Mouse (Mus musculus): Measurements from ENCODE around the gene A530084C06Rik.

A530084C06Rik gene

DNA sequence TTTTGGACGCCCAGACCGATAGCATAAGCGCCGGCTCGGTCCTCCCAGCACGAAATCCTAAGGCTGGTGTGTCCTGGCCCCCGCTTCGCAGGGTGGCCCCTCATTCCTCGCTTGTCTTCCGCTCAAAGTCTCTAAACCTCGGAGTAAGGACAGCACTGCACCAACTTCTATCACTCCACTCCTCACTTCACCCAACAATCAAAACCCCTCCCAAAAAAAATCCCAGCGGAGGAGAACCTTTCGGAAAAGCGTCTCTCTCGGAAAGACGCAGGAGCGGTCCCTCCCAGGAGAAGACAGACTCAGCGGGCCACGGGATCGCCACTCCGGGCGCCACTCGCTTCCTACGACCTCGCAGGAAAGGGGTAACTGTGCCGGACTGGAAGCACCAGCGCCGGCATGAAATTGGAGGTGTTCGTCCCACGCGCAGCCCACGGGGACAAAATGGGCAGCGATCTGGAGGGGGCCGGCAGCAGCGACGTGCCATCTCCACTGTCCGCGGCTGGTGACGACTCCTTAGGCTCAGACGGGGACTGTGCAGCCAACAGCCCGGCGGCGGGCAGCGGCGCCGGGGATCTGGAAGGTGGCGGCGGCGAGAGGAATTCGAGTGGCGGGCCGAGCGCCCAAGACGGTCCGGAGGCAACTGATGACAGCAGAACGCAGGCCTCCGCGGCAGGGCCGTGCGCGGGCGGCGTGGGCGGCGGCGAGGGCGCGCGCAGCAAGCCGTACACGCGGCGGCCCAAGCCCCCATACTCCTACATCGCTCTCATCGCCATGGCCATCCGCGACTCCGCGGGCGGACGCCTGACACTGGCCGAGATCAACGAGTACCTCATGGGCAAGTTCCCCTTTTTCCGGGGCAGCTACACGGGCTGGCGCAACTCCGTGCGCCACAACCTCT is at the start of gene A530084C06Rik:
A530084C06Rik (minus strand) TSS at position 813 of the 898 bp plus-strand sequence.
- in situ Hi-C loops (cut with MboI, MseI) = loop anchor here in 1 of 2 experiments (25.0 kb wide), 1 partner anchor 821 kb away; the partner anchor contains the start of gene Irf4

DNA sequence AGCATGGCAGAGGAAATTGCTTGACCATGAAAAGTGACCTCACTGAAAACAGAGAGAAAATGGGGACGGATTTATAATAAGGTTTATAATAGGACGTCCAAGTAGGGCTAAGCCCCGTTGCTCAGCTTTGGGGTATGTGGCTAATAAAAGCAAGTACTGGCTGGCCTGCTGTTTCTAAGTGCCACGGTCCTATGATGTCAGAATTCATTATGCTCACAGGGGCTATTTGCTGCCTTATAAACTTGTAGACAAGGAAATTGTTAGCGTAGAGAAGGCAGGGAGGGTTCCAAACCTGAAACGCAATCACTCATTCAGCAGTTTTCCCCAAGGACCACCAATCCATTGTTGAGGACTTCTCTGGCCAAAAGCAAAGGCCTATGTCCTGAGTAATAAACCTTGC is 44.8 kb upstream of the A530084C06Rik start:
- in situ Hi-C loops (cut with MboI, MseI) = no loop called here

DNA sequence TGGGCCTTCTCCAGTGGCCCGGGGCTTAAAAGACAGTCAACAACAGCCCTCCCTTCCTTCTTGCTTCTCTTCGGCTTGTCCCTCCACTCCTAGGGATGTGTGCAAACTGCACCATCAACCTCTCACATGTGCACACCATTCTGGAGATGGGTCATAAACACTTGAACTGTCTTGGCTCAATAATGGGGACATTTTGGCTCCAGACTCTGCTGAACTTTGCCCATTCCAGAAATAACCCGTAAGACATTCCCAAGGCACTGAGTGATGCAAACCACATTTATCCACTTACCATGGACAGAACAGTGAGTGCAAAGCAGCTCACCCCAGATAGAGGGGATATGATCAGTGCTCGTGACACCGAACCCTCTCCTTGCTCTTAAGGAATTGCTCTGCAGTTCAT is 40.4 kb upstream of the A530084C06Rik start:
- in situ Hi-C loops (cut with MboI, MseI) = no loop called here

- in situ Hi-C loops (cut with MboI, MseI) = no loop called here
Observed at GRCm38 (mm10) chr13:31587341-31587740, 28.2 kb upstream of the A530084C06Rik start.

DNA sequence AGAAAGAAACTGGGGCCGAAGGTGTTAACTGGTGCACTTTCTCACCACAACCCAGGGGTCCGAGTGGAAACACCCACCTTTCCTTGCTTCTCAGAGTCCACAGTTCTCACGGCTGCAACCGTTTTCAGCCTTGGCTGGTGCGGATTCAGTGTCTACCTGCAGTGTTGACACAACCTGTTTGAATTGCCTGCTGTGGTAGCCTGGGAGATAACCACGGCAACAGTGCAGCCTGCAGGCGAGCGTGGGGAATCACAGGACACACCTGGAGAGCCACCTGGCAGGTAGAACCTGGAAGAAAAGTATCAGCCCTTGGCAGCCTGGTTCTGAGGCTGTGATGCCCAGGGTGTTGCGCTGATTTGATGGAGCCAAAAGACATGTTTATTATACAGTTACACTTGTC is 20.7 kb upstream of the A530084C06Rik start:
- in situ Hi-C loops (cut with MboI, MseI) = no loop called here

GRCm38 (mm10) chr13:31578389-31578788 is 19.3 kb upstream of the A530084C06Rik start:
- in situ Hi-C loops (cut with MboI, MseI) = no loop called here

- in situ Hi-C loops (cut with MboI, MseI) = no loop called here
Observed at GRCm38 (mm10) chr13:31577576-31577975, 18.4 kb upstream of the A530084C06Rik start.

GRCm38 (mm10) chr13:31576696-31577095 is 17.6 kb upstream of the A530084C06Rik start:
- in situ Hi-C loops (cut with MboI, MseI) = no loop called here

- in situ Hi-C loops (cut with MboI, MseI) = loop anchor here in 1 of 2 experiments (5.0 to 25.0 kb wide), 2 partner anchors 33 to 837 kb away; partner anchors contain the start of gene Irf4
Observed at GRCm38 (mm10) chr13:31574627-31575026, 15.5 kb upstream of the A530084C06Rik start.

DNA sequence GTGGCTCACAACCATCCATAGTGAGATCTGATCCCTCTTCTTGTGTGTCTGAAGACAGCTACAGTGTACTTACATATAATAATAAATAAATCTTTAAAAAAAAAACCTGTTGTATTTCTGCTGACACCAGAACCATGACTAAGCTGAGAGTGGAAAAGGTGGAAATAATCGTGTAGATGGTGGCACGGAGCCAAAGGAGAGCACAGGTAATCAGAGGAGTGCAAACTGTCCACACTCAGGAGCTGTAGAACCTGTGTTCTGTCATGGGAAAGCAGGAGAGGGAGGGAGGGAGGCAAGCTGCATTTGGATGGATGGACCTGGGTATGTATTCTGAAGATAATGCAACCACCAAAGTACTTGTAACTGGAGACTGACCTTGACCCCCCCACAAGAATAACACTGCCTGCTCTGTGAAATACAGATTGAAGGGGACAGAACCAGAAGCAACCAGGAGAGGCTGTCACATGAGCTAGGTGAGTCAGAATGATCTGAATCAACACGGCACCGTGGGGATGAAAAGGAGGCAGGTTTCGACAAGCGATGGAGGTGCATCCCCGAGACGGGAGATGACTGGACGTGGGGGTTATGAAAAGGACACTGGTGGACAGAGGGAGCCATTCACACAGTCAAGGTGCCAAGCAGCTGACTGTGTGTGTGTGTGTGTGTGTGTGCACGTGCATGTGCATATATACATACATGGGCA is 13.8 kb upstream of the A530084C06Rik start:
- in situ Hi-C loops (cut with MboI, MseI) = loop anchor here in 1 of 2 experiments (5.0 to 25.0 kb wide), 2 partner anchors 34 to 836 kb away; partner anchors contain the start of gene Irf4

DNA sequence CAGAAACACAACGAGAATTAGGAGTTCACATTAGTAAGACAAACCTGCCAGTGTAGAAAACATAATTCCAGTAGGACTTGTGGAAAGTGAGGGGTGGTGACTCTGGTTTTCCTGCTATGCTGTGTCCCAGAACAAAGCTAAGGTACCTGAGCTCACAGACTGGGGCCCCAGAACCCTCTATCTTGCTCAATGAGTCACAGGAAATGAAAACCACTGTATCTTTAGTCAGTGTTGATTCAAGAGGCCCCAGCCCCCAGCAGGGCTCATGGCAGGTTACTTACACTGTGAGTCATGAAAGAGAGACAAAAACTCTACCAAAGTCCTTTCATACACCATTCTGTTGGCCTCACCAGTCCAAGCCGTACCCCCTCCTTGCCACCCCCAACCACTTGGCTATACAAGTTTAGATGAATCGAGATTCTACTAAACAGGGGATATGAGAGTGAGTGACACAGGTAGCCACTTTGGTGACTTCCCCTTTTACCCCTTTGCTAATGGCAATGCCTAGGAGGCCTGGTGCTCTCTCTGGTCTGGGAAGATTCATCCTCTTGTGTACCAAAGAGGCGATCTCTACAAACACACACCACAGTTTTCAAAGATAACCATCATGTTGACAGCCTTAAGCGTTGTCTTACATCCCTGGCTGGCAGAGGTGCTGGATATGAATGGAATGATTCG is 8.6 kb upstream of the A530084C06Rik start:
- in situ Hi-C loops (cut with MboI, MseI) = loop anchor here (10.0 to 25.0 kb wide), 2 partner anchors 593 to 830 kb away; partner anchors contain the start of genes Exoc2 (in 1 of the 2), Gm5447 (in 1 of the 2) and Irf4 (in 1 of the 2)

GRCm38 (mm10) chr13:31567099-31567498 is 8.0 kb upstream of the A530084C06Rik start:
- in situ Hi-C loops (cut with MboI, MseI) = loop anchor here (10.0 to 25.0 kb wide), 2 partner anchors 592 to 830 kb away; partner anchors contain the start of genes Exoc2 (in 1 of the 2), Gm5447 (in 1 of the 2) and Irf4 (in 1 of the 2)

GRCm38 (mm10) chr13:31564394-31564793 is 5.3 kb upstream of the A530084C06Rik start:
- in situ Hi-C loops (cut with MboI, MseI) = loop anchor here (5.0 to 25.0 kb wide), 3 partner anchors 63 to 827 kb away; partner anchors contain the start of genes Exoc2 (in 1 of the 2), Foxf2 (in 1 of the 2), Gm5447 (in 1 of the 2) and Irf4 (in 1 of the 2)

DNA sequence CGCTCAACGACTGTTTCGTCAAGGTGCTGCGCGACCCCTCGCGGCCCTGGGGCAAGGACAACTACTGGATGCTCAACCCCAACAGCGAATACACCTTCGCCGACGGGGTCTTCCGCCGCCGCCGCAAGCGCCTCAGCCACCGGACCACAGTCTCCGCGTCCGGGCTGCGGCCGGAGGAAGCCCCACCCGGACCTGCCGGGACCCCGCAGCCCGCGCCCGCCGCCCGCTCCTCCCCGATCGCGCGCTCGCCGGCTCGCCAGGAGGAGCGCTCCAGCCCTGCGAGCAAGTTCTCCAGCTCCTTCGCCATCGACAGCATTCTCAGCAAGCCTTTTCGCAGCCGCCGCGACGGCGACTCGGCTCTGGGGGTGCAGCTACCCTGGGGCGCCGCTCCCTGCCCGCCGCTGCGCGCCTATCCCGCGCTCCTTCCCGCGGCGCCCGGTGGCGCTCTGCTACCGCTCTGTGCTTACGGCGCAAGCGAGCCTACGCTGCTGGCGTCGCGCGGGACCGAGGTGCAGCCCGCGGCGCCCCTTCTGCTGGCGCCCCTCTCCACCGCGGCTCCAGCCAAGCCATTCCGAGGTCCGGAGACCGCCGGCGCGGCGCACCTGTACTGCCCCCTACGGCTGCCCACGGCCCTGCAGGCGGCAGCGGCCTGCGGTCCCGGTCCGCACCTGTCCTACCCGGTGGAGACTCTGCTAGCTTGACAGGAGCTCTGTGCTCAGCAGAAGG is 449 bp upstream of the A530084C06Rik start:
- in situ Hi-C loops (cut with MboI, MseI) = loop anchor here (5.0 to 25.0 kb wide), 3 partner anchors 68 to 822 kb away; partner anchors contain the start of genes Exoc2 (in 1 of the 2), Foxf2 (in 1 of the 2), Gm5447 (in 1 of the 2) and Irf4 (in 1 of the 2)

DNA sequence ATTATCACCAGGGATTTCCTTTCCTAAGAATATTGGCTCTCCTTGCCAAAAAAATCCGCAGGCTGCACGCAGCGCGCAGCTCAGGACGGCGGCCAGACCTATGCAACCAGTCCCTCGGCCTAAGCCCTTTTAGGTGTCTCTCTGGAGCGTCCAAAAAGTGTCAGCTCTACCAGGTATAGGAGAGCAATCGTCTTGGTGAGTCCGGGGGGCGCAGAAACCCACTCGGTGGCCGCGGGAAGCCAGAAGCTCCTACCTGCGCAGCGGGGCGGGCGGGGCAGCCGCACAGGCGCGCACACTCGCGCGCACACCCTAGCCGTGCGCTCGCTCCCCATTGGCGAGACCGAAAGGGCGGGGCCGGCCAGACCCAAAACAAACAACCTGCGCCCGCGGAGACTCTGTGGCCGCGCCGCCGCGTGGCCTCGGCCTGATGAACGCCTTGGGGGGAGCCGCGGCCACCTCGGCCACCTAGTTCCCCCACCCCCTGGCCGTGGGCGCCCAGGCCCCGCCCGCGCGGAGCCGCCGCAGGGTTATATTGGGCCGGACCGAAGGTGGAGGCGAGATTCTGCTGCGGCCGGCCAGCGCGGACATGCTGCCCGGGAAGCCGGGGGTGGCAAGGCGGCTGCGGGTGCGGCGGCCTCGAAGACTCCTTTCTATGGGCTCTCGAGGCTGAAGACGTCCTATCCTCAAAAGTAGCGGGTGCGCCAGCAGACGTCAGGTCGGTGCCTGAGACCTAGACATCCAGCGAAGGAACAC is 1.2 kb downstream of the A530084C06Rik start:
- in situ Hi-C loops (cut with MboI, MseI) = loop anchor here in 1 of 2 experiments (25.0 kb wide), 1 partner anchor 821 kb away; the partner anchor contains the start of gene Irf4

DNA sequence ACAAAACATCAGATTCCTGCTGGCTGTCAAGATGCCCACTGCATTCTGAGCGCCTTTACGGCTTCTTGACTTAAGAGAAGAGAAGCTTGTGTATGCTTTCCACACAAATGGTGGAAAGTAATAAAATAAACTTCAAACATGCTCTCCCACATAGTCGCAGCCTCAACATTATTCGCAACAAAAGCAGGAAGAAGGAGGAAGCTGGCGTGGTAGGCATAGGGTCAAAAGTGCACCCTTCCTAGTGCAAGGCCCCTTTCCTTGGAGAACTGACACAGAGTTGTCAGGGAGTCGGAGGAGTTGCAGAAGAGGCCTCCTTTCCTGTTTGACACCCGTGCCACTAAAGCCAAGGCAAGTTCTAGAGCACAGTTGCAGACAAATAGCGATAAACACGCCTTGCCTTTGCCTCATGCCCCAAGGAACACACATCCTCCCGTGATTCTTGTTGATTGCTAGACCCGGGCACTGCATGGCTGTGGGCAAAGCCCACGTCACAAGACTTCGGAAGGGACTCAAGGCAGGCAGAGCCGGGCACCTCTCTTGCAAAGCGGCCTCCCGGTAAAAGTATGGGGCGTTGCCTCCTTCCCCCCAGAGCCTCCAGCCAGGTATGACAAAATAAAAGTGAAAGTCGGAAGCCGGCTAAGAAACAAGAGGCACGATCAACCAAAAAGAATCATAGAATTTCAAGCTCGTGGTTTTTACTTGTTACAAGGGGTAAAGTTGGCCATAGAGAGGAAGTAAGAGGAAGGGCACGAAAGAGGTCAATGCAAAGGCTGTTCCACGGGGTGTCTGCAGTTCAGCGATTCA is 2.0 kb downstream of the A530084C06Rik start:
- in situ Hi-C loops (cut with MboI, MseI) = loop anchor here in 1 of 2 experiments (25.0 kb wide), 1 partner anchor 820 kb away; the partner anchor contains the start of gene Irf4

GRCm38 (mm10) chr13:31555834-31556233 is 3.3 kb downstream of the A530084C06Rik start, which contains the start of gene Foxq1:
Gene Foxq1 (plus strand): TSS chr13:31556134.
- in situ Hi-C loops (cut with MboI, MseI) = loop anchor here in 1 of 2 experiments (25.0 kb wide), 1 partner anchor 819 kb away; the partner anchor contains the start of gene Irf4

- in situ Hi-C loops (cut with MboI, MseI) = no loop called here
Observed at GRCm38 (mm10) chr13:31547610-31548009, 11.5 kb downstream of the A530084C06Rik start.

Data from T-helper 17 cell (primary cell).